Mouse (Mus musculus) liver, embryonic 15.5 days (tissue): ENCODE measurements around the gene Gm28269. TPM values are rescaled to one million over a fixed set of nuclear protein-coding genes. Genes with fewer than 3 reads are reported as not detected.

Source experiments
- ATAC-seq: fragments of 200-750 bp; cut with Nextera tagmentation; 2 replicates; pipeline ENCODE4 v1.8.0; 2017; ENCODE audit warnings: moderate number of reproducible peaks, mild to moderate bottlenecking, moderate library complexity; ENCODE audit not compliant: insufficient read depth
- H3K27ac ChIP-seq: fragments of 300-500 bp; sonication (generic); replicated peaks from 2 replicates; pipeline ENCODE4 v1.5.1; 2015; ENCODE audit warnings: mild to moderate bottlenecking, inconsistent platforms
- H3K27me3 ChIP-seq: fragments of 300-500 bp; sonication (generic); 2 replicates; pipeline ENCODE4 v1.6.1; 2015; ENCODE audit warnings: mild to moderate bottlenecking, inconsistent platforms
- H3K36me3 ChIP-seq: fragments of 300-500 bp; sonication (generic); replicated peaks from 2 replicates; pipeline ENCODE4 v1.6.1; 2015; ENCODE audit warnings: moderate library complexity, mild to moderate bottlenecking, inconsistent platforms
- H3K4me1 ChIP-seq: fragments of 300-500 bp; sonication (generic); replicated peaks from 2 replicates; pipeline ENCODE4 v1.6.1; 2015; ENCODE audit warnings: inconsistent platforms
- H3K4me2 ChIP-seq: fragments of 300-500 bp; sonication (generic); 2 replicates; pipeline ENCODE4 v1.6.1; 2015; ENCODE audit warnings: moderate library complexity, mild to moderate bottlenecking, inconsistent platforms
- H3K4me3 ChIP-seq: fragments of 300-500 bp; sonication (generic); replicated peaks from 2 replicates; pipeline ENCODE4 v1.5.1; 2015; ENCODE audit warnings: mild to moderate bottlenecking, inconsistent platforms
- H3K9ac ChIP-seq: fragments of 300-500 bp; sonication (generic); 2 replicates; pipeline ENCODE4 v1.6.1; 2015; ENCODE audit warnings: moderate library complexity, mild to moderate bottlenecking, inconsistent platforms
- H3K9me3 ChIP-seq: fragments of 300-500 bp; sonication (generic); replicated peaks from 2 replicates; pipeline ENCODE4 v1.6.1; 2016; ENCODE audit warnings: inconsistent platforms
- WGBS: fragments of 180-500 bp; shearing (Covaris S2); methylation state at CpG from one replicate; pipeline ENCODE4 v1.1.7; 2015; ENCODE audit warnings: mixed read lengths; ENCODE audit not compliant: insufficient replicate concordance; 5-methylcytosine and 5-hydroxymethylcytosine counted together
- polyA plus RNA-seq: library from polyadenylated mRNA; unstranded; fragments of >200 nt; fragmentation: Nextera tagmentation; extraction: Ambion mirVana; gene quantifications from 2 replicates; pipeline ENCODE4 v1.2.1, GENCODE M21; 2015

The Gm28269 gene
- polyA plus RNA-seq: not detected in 2 replicates

- Histone ChIP-seq H3K27ac (no peak within 1 kb of the TSS), H3K9ac (no peak within 1 kb of the TSS), H3K4me1 (no peaks in the 10 kb centered on the region), H3K4me3 (no peak within 1 kb of the TSS), H3K27me3 (no peaks in the 10 kb centered on the region), H3K36me3 (no peaks in the 10 kb centered on the region), H3K9me3 (no peaks in the 10 kb centered on the region), H3K4me2 (no peak within 1 kb of the TSS)
- ATAC-seq: no peak
These were observed at the start of gene Gm28269 for GRCm38 (mm10) chrX:21744997-21745396. Gm28269 (minus strand) TSS chrX:21745097.

GRCm38 (mm10) chrX:21716885-21717284 lies 28.0 kb downstream of the Gm28269 start:
- Histone ChIP-seq H3K27me3 (no peaks in the 10 kb centered on the region), H3K36me3 (no peaks in the 10 kb centered on the region), H3K9ac (no peak overlapping the region), H3K9me3 (no peaks in the 10 kb centered on the region), H3K27ac (no peak overlapping the region), H3K4me2 (no peak overlapping the region), H3K4me3 (no peak overlapping the region), H3K4me1 (no peaks in the 10 kb centered on the region)
- ATAC-seq: no peak
- 70% methylated on average over 2 of the region's 2 CpGs for WGBS

GRCm38 (mm10) chrX:21715293-21715692 lies 29.6 kb downstream of the Gm28269 start:
- Histone ChIP-seq H3K4me3 (no peak overlapping the region), H3K9me3 (no peaks in the 10 kb centered on the region), H3K36me3 (no peaks in the 10 kb centered on the region), H3K4me2 (no peak overlapping the region), H3K27me3 (no peaks in the 10 kb centered on the region), H3K9ac (no peak overlapping the region), H3K4me1 (no peaks in the 10 kb centered on the region), H3K27ac (no peak overlapping the region)
- WGBS: 39% methylated on average over 5 of the region's 5 CpGs
- ATAC-seq: no peak

GRCm38 (mm10) chrX:21714829-21715228 lies 30.1 kb downstream of the Gm28269 start, which contains the start of gene Slc6a14:
Slc6a14 (plus strand) TSS chrX:21714896.
- no peaks in the 10 kb centered on the region for H3K27me3 ChIP-seq
- H3K27ac ChIP-seq: no peak within 1 kb of the TSS
- H3K9ac ChIP-seq: no peak within 1 kb of the TSS
- no peaks in the 10 kb centered on the region for H3K4me1 ChIP-seq
- 52% methylated on average over 7 of the region's 7 CpGs for WGBS
- no peaks in the 10 kb centered on the region for H3K36me3 ChIP-seq
- H3K4me2 ChIP-seq: no peak within 1 kb of the TSS
- no peak within 1 kb of the TSS for H3K4me3 ChIP-seq
- no peaks in the 10 kb centered on the region for H3K9me3 ChIP-seq
- no peak for ATAC-seq

- H3K27ac ChIP-seq: no peak overlapping the region
- H3K27me3 ChIP-seq: no peaks in the 10 kb centered on the region
- no peaks in the 10 kb centered on the region for H3K36me3 ChIP-seq
- no peaks in the 10 kb centered on the region for H3K9me3 ChIP-seq
- no peak overlapping the region for H3K4me2 ChIP-seq
- no peak for ATAC-seq
- WGBS: 57% methylated on average over 1 of the region's 1 CpGs
- H3K4me1 ChIP-seq: no peaks in the 10 kb centered on the region
- no peak overlapping the region for H3K9ac ChIP-seq
- H3K4me3 ChIP-seq: no peak overlapping the region
These were observed 40.4 kb downstream of the Gm28269 start for GRCm38 (mm10) chrX:21704470-21704869.

GRCm38 (mm10) chrX:21701646-21702045 lies 43.3 kb downstream of the Gm28269 start:
- H3K27ac ChIP-seq: no peak overlapping the region
- no peaks in the 10 kb centered on the region for H3K27me3 ChIP-seq
- no peak overlapping the region for H3K9ac ChIP-seq
- WGBS: 48% methylated on average over 4 of the region's 4 CpGs
- no peaks in the 10 kb centered on the region for H3K4me1 ChIP-seq
- no peak overlapping the region for H3K4me2 ChIP-seq
- no peaks in the 10 kb centered on the region for H3K9me3 ChIP-seq
- H3K4me3 ChIP-seq: no peak overlapping the region
- no peak for ATAC-seq
- no peaks in the 10 kb centered on the region for H3K36me3 ChIP-seq

GRCm38 (mm10) chrX:21695687-21696086 lies 49.2 kb downstream of the Gm28269 start:
- no peak overlapping the region for H3K27ac ChIP-seq
- WGBS: 62% methylated on average over 3 of the region's 3 CpGs
- H3K4me2 ChIP-seq: no peak overlapping the region
- no peak for ATAC-seq
- no peaks in the 10 kb centered on the region for H3K4me1 ChIP-seq
- no peak overlapping the region for H3K4me3 ChIP-seq
- H3K36me3 ChIP-seq: no peaks in the 10 kb centered on the region
- no peaks in the 10 kb centered on the region for H3K9me3 ChIP-seq
- no peak overlapping the region for H3K9ac ChIP-seq
- no peaks in the 10 kb centered on the region for H3K27me3 ChIP-seq

- Histone ChIP-seq H3K4me3 (no peak overlapping the region), H3K9me3 (no peaks in the 10 kb centered on the region), H3K36me3 (no peaks in the 10 kb centered on the region), H3K27ac (no peak overlapping the region), H3K27me3 (no peaks in the 10 kb centered on the region), H3K9ac (no peak overlapping the region), H3K4me2 (no peak overlapping the region), H3K4me1 (no peaks in the 10 kb centered on the region)
- WGBS: 59% methylated on average over 6 of the region's 6 CpGs
- no peak for ATAC-seq
These were observed 49.7 kb downstream of the Gm28269 start for GRCm38 (mm10) chrX:21695220-21695619.

Other genes with a start within 250 kb of the Gm28269 start
- gene Slc6a14, start 30.2 kb downstream of the Gm28269 start, polyA plus RNA-seq: not detected in 2 replicates